In genomic region chr8:45883793-45884192, GRCm38 (mm10) we compare ENCODE assay signal across 29 mouse cellular contexts. TPM values are rescaled to one million over a fixed set of nuclear protein-coding genes. Genes with fewer than 3 reads are reported as not detected.
DNase-seq lines count a peak whose midpoint lies in the region; ATAC-seq lines count a peak whose summit lies in the region.
"Had no signal": no experiment of that assay in that cellular context is flagged by ENCODE, and none has a peak within 500 bp of the region (broad histone marks: within the 10 kb centered on the region; RNA-seq: fewer than 3 reads in every experiment).

No protein-coding gene starts in this region.

- H3K36me3 ChIP-seq in heart, embryonic 11.5 days (ENCODE audit: control insufficient read depth, insufficient read depth, low read length): no peaks in the 10 kb centered on the region
- 0 out of 2 replicates have a peak, but pooled peaks cover 4% of the 10 kb centered on the region for H3K36me3 ChIP-seq in heart, embryonic 14.5 days (ENCODE audit: control insufficient read depth, insufficient read depth, low read length)
- no peaks in the 10 kb centered on the region for H3K36me3 ChIP-seq in midbrain, embryonic 11.5 days (ENCODE audit: control insufficient read depth, insufficient read depth, low read length)
- no peaks in the 10 kb centered on the region for H3K36me3 ChIP-seq in midbrain, embryonic 10.5 days
- H3K36me3 ChIP-seq: embryonic facial prominence, embryonic 12.5 days; embryonic facial prominence, embryonic 15.5 days; heart, embryonic 15.5 days; hindbrain, embryonic 12.5 days; hindbrain, embryonic 15.5 days had no signal

- H3K9ac ChIP-seq in heart, embryonic 11.5 days (ENCODE audit: low read depth, low read length): no peak overlapping the region; the same call in 1 of the 2 replicates
- no peak overlapping the region for H3K9ac ChIP-seq in heart, embryonic 14.5 days (ENCODE audit: low read length)
- no peak overlapping the region for H3K9ac ChIP-seq in midbrain, embryonic 11.5 days (ENCODE audit: low read length)
- H3K9ac ChIP-seq: embryonic facial prominence, embryonic 12.5 days; forebrain, postnatal 0 days; hindbrain, embryonic 12.5 days; hindbrain, embryonic 15.5 days had no signal

- intact Hi-C loops in heart, postnatal 14 days (cut with DNase I): loop anchor here (2.0 kb wide), 2 partner anchors 39 to 67 kb away; no protein-coding TSS in a partner anchor
- intact Hi-C loops in heart, postnatal 25 days (cut with DNase I): loop anchor here (2.0 to 5.0 kb wide), 3 partner anchors 37 to 67 kb away; partner anchors contain the start of gene Ccdc110

- 0 out of 2 replicates have a peak, but pooled peaks cover 5% of the 10 kb centered on the region for H3K9me3 ChIP-seq in heart, embryonic 11.5 days (replicated peaks; ENCODE audit: control insufficient read depth, low read length)
- H3K9me3 ChIP-seq in heart, embryonic 14.5 days (ENCODE audit: control insufficient read depth, low read length): 0 out of 2 replicates have a peak, but pooled peaks cover 7% of the 10 kb centered on the region
- H3K9me3 ChIP-seq in midbrain, embryonic 11.5 days (ENCODE audit: control insufficient read depth, low read length): no peaks in the 10 kb centered on the region
- H3K9me3 ChIP-seq in midbrain, embryonic 10.5 days (replicated peaks): no peaks in the 10 kb centered on the region; the same call in 1 of the 2 replicates
- H3K9me3 ChIP-seq: embryonic facial prominence, embryonic 12.5 days; embryonic facial prominence, embryonic 15.5 days; heart, embryonic 15.5 days; hindbrain, embryonic 15.5 days had no signal

- no peak for DNase-seq in heart, postnatal 14 days
- no peak for DNase-seq in heart, postnatal 25 days (ENCODE audit: low spot score)
- peak; percentile 57 for DNase-seq in midbrain, embryonic 11.5 days (ENCODE audit: low spot score, missing footprints)
- no peak for DNase-seq in midbrain, embryonic 10.5 days (ENCODE audit: low spot score)
- DNase-seq: adrenal gland, postnatal 14 days; cerebellum, adult 11 months; cerebellum, adult 2 months; cerebellum, adult 9-11 months; forebrain, postnatal 0 days; gastrocnemius, adult 2 months had no signal

- 23% methylated on average over 4 of the region's 4 CpGs for WGBS in heart, embryonic 11.5 days (ENCODE audit: insufficient replicate concordance)
- 22% methylated on average over 4 of the region's 4 CpGs for WGBS in heart, embryonic 14.5 days
- 71% methylated on average over 4 of the region's 4 CpGs for WGBS in midbrain, embryonic 11.5 days
- WGBS in midbrain, embryonic 10.5 days: 65% methylated on average over 4 of the region's 4 CpGs

- ATAC-seq in heart, embryonic 11.5 days (replicated peaks; ENCODE audit: insufficient number of reproducible peaks, low FRiP score, low TSS enrichment): no peak
- no peak for ATAC-seq in heart, embryonic 14.5 days (ENCODE audit: insufficient number of reproducible peaks, insufficient read depth, low FRiP score, low read depth)
- no peak for ATAC-seq in midbrain, embryonic 11.5 days (ENCODE audit: low FRiP score)
- ATAC-seq: CD4-positive, CD25-positive, alpha-beta regulatory T cell, adult 4 months; forebrain, postnatal 0 days; intestine, postnatal 0 days had no signal

- peaks cover 9% of the 10 kb centered on the region for H3K4me1 ChIP-seq in heart, embryonic 11.5 days (ENCODE audit: control insufficient read depth, insufficient read depth, low read length)
- peaks cover 9 to 13% of the 10 kb centered on the region in 2 experiments for H3K4me1 ChIP-seq in heart, embryonic 14.5 days (ENCODE audit: control insufficient read depth in 2 of 2, insufficient read depth in 2 of 2, low read length in 2 of 2)
- peaks cover 9% of the 10 kb centered on the region; the same call in 1 of the 2 replicates for H3K4me1 ChIP-seq in midbrain, embryonic 11.5 days (ENCODE audit: control insufficient read depth, insufficient read depth, low read length)
- H3K4me1 ChIP-seq in midbrain, embryonic 10.5 days: peaks cover 20% of the 10 kb centered on the region
- H3K4me1 ChIP-seq: embryonic facial prominence, embryonic 12.5 days had no signal

- 0 out of 2 replicates have a peak overlapping the region, but pooled peaks have one; percentile 11 for H3K4me2 ChIP-seq in heart, embryonic 11.5 days
- peak overlapping the region; percentile 83 for H3K4me2 ChIP-seq in heart, embryonic 14.5 days (ENCODE audit: low read length)
- no peak overlapping the region for H3K4me2 ChIP-seq in midbrain, embryonic 11.5 days

- no peaks in the 10 kb centered on the region for H3K27me3 ChIP-seq in heart, embryonic 11.5 days (ENCODE audit: control insufficient read depth, insufficient read depth, low read length)
- no peaks in the 10 kb centered on the region for H3K27me3 ChIP-seq in heart, embryonic 14.5 days (ENCODE audit: control insufficient read depth, insufficient read depth, low read length)
- H3K27me3 ChIP-seq in midbrain, embryonic 11.5 days (ENCODE audit: control insufficient read depth, insufficient read depth, low read length): peaks cover 3% of the 10 kb centered on the region
- peaks cover 35% of the 10 kb centered on the region for H3K27me3 ChIP-seq in midbrain, embryonic 10.5 days (ENCODE audit: low read depth, poor library complexity, severe bottlenecking)
- H3K27me3 ChIP-seq: embryonic facial prominence, embryonic 15.5 days; heart, embryonic 15.5 days had no signal

- H3K4me3 ChIP-seq in heart, embryonic 11.5 days (ENCODE audit: low read depth, low read length): no peak overlapping the region
- no peak overlapping the region for H3K4me3 ChIP-seq in heart, embryonic 14.5 days (ENCODE audit: control insufficient read depth in 1 of 2, insufficient read depth in 1 of 2, low read depth in 1 of 2, low read length in 2 of 2)
- no peak overlapping the region for H3K4me3 ChIP-seq in midbrain, embryonic 11.5 days (ENCODE audit: low read depth, low read length)
- H3K4me3 ChIP-seq in midbrain, embryonic 10.5 days: no peak overlapping the region
- H3K4me3 ChIP-seq: hindbrain, embryonic 15.5 days had no signal

- no peak overlapping the region for H3K27ac ChIP-seq in heart, embryonic 11.5 days (ENCODE audit: low read depth, low read length)
- H3K27ac ChIP-seq in heart, embryonic 14.5 days (replicated peaks in 1 of 2; ENCODE audit: control insufficient read depth in 1 of 2, insufficient read depth in 1 of 2, low read depth in 2 of 2, low read length in 2 of 2): no peak overlapping the region
- H3K27ac ChIP-seq in midbrain, embryonic 11.5 days (ENCODE audit: low read depth, low read length): no peak overlapping the region
- H3K27ac ChIP-seq in midbrain, embryonic 10.5 days (replicated peaks): no peak overlapping the region
- H3K27ac ChIP-seq: embryonic facial prominence, embryonic 12.5 days; embryonic facial prominence, embryonic 15.5 days; hindbrain, embryonic 12.5 days; hindbrain, embryonic 15.5 days had no signal

RNA-seq across cellular contexts. Expression of gene Pdlim3, which starts 1.5 kb away (rescaled TPM):
- polyA plus RNA-seq in heart, embryonic 11.5 days (2014; fragmentation: Nextera tagmentation; extraction: Ambion mirVana): 307 and 355 TPM in 2 replicates
- total RNA-seq in heart, postnatal 14 days (2021): 10 to 100 TPM; 29.7 to 40.0 TPM
- 188 and 196 TPM in 2 replicates for polyA plus RNA-seq in heart, embryonic 14.5 days (2014; fragmentation: Nextera tagmentation; extraction: Ambion mirVana)
- 10 to 100 TPM; 27.1 to 35.6 TPM for total RNA-seq in heart, postnatal 25 days (2021)
- polyA plus RNA-seq in midbrain, embryonic 11.5 days (2014; fragmentation: Nextera tagmentation; extraction: Ambion mirVana): 34.4 and 42.2 TPM in 2 replicates
- 10.6 and 31.0 TPM in 2 replicates for polyA plus RNA-seq in midbrain, embryonic 10.5 days (2016; fragmentation: Nextera tagmentation; extraction: Ambion mirVana)
- total RNA-seq: common myeloid progenitor, adult 5-6 weeks; hematopoietic stem cell, adult 5-6 weeks; MEL had no signal
- polyA plus RNA-seq: CD4-positive, CD25-positive, alpha-beta regulatory T cell, adult 4 months had no signal

RNA-seq across cellular contexts. Expression of gene Ccdc110, which starts 50.6 kb away (rescaled TPM):
- polyA plus RNA-seq in heart, embryonic 11.5 days (2014; fragmentation: Nextera tagmentation; extraction: Ambion mirVana): 0.07 and 0.31 TPM in 2 replicates
- total RNA-seq in heart, postnatal 14 days (2021): not detected
- polyA plus RNA-seq in heart, embryonic 14.5 days (2014; fragmentation: Nextera tagmentation; extraction: Ambion mirVana): not detected in 2 replicates
- total RNA-seq in heart, postnatal 25 days (2021): not detected
- 0.19 TPM in 1 of 2 replicates, not detected in the other for polyA plus RNA-seq in midbrain, embryonic 11.5 days (2014; fragmentation: Nextera tagmentation; extraction: Ambion mirVana)
- polyA plus RNA-seq in midbrain, embryonic 10.5 days (2016; fragmentation: Nextera tagmentation; extraction: Ambion mirVana): 0.19 TPM in 1 of 2 replicates, not detected in the other
- total RNA-seq: adrenal gland, adult 2 months; adrenal gland, postnatal 14 days; adrenal gland, postnatal 4 days; common myeloid progenitor, adult 5-6 weeks; gastrocnemius, adult 2 months; gastrocnemius, postnatal 14 days; gastrocnemius, postnatal 4 days; heart, adult 18-20 months; hematopoietic stem cell, adult 5-6 weeks; MEL had no signal
- polyA plus RNA-seq: adrenal gland, adult 2 months; C2C12; CD4-positive, CD25-positive, alpha-beta regulatory T cell, adult 4 months; cerebellum, adult 2 months; embryonic facial prominence, embryonic 15.5 days; heart, embryonic 15.5 days; intestine, embryonic 14.5 days; intestine, postnatal 0 days had no signal
